Mouse (Mus musculus): ENCODE data around the gene Adamts9. TPM values are rescaled to one million over a fixed set of nuclear protein-coding genes. Genes with fewer than 3 reads are reported as not detected.

Gene Adamts9
- polyA plus RNA-seq, 1 experiment, result 6.7 TPM

DNA sequence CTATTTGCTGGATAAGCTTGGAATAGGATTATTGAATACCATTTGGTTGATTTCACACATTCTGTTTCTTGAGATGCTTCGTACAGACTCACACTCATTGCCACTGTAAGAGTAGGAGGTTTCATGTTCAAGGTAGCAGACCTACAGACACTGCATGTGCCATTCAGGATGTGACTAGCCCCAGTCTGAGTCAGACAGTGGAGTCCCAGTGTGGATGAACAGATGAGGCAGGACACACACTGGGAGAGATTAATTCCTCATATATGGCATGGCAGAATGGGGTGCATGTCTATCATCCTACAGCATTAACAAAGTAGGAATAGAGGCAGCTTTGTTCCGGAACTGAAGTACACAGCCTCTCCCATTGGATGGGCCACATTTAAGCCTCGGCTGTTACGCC is 66.1 kb downstream of the Adamts9 start:
- DNase-seq, result no peak
- Histone ChIP-seq H3K4me3 (ENCODE audit: insufficient read depth, low read depth, low read length) (no peak overlapping the region), H3K4me1 (ENCODE audit: control insufficient read depth, insufficient read depth, low read length) (0 out of 2 replicates have a peak, but pooled peaks cover 3% of the 10 kb centered on the region), H3K27me3 (replicated peaks; ENCODE audit: control insufficient read depth, insufficient read depth, low read length) (no peaks in the 10 kb centered on the region), H3K27ac (ENCODE audit: insufficient read depth, low read depth, low read length) (no peak overlapping the region), H3K36me3 (ENCODE audit: control insufficient read depth, insufficient read depth, low read length) (no peaks in the 10 kb centered on the region)
- TF ChIP-seq POLR2A (IDR thresholded peaks at IDR 0.05; ENCODE audit: low read depth, low read length) (no peak), CTCF (conservative IDR thresholded peaks at IDR 0.05; ENCODE audit: insufficient read depth, insufficient read length, low read depth, low read length) (no peak)
- 97% methylated on average over 4 of the region's 4 CpGs for WGBS

DNA sequence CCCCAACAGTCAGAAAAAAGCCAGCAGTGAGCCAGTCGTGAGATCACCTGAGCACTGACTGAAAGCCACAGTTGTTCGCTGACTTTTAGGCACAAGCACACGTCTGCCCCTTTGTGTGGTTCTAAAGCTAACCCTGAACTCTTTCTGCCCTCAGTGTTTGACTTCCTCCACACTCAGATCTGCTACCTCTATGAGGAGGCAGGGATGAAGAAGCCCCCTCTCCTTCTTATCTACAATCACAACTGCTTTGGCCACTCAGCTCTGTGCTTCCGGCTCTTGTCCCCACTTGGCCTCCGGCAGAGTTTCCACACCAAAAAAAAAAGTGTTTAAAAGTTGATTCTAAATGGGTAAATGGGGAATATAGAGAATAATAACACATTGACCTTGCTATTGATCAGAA is 67.2 kb downstream of the Adamts9 start:
- Histone ChIP-seq H3K27ac (ENCODE audit: insufficient read depth, low read depth, low read length) (no peak overlapping the region), H3K36me3 (ENCODE audit: control insufficient read depth, insufficient read depth, low read length) (no peaks in the 10 kb centered on the region), H3K4me3 (ENCODE audit: insufficient read depth, low read depth, low read length) (no peak overlapping the region), H3K4me1 (ENCODE audit: control insufficient read depth, insufficient read depth, low read length) (0 out of 2 replicates have a peak, but pooled peaks cover 3% of the 10 kb centered on the region), H3K27me3 (replicated peaks; ENCODE audit: control insufficient read depth, insufficient read depth, low read length) (no peaks in the 10 kb centered on the region)
- TF ChIP-seq CTCF (conservative IDR thresholded peaks at IDR 0.05; ENCODE audit: insufficient read depth, insufficient read length, low read depth, low read length), result no peak
- no peak for TF ChIP-seq POLR2A (IDR thresholded peaks at IDR 0.05; ENCODE audit: low read depth, low read length)
- 65% methylated on average over 5 of the region's 5 CpGs for WGBS
- no peak for DNase-seq

DNA sequence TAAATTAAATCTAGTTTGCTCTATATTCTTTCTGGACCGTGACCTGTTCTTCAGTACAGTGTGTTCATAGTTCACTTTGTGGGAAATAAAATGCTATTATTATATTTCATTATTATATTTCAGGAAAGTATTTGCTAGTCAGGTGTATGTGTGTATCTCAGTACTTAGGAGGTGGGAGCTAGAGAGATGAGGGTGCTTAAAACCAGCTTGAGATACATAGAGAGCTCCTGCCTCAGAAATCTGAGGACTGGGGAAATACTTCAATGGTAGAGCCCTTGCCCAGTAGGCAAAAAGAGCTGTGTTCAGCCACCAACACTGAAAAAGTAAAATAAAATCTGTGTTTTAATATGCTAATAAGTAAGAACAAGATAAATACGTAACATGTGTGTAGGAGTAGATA is 68.0 kb downstream of the Adamts9 start:
- 76% methylated on average over 2 of the region's 2 CpGs for WGBS
- Histone ChIP-seq H3K4me1 (ENCODE audit: control insufficient read depth, insufficient read depth, low read length) (0 out of 2 replicates have a peak, but pooled peaks cover 3% of the 10 kb centered on the region), H3K27me3 (replicated peaks; ENCODE audit: control insufficient read depth, insufficient read depth, low read length) (no peaks in the 10 kb centered on the region), H3K36me3 (ENCODE audit: control insufficient read depth, insufficient read depth, low read length) (no peaks in the 10 kb centered on the region; the same call in 1 of the 2 replicates), H3K27ac (ENCODE audit: insufficient read depth, low read depth, low read length) (no peak overlapping the region), H3K4me3 (ENCODE audit: insufficient read depth, low read depth, low read length) (no peak overlapping the region)
- TF ChIP-seq CTCF (conservative IDR thresholded peaks at IDR 0.05; ENCODE audit: insufficient read depth, insufficient read length, low read depth, low read length) (no peak), POLR2A (IDR thresholded peaks at IDR 0.05; ENCODE audit: low read depth, low read length) (no peak)
- DNase-seq, result no peak

DNA sequence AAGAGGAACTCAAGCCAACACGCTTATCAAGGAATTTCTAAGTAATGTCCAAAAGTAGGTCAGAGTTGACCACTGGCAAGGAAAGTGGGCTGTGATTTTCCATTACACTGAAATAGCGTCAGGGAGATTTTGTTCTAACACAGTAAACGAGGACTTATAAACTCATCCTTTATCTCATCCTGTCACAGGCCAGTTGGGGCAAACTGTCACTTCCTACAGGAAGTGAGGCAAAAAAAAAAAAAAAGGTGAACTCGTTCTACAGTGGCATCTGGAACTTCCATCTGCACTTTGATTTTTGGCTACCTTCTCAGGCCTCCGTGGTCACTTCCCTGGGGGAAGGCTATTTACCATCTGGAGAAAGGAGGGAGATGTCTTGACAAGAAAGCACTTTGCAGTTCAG is 68.4 kb downstream of the Adamts9 start:
- Histone ChIP-seq H3K36me3 (ENCODE audit: control insufficient read depth, insufficient read depth, low read length) (no peaks in the 10 kb centered on the region; the same call in 1 of the 2 replicates), H3K4me1 (ENCODE audit: control insufficient read depth, insufficient read depth, low read length) (0 out of 2 replicates have a peak, but pooled peaks cover 3% of the 10 kb centered on the region)
- 29% methylated on average over 5 of the region's 5 CpGs for WGBS

DNA sequence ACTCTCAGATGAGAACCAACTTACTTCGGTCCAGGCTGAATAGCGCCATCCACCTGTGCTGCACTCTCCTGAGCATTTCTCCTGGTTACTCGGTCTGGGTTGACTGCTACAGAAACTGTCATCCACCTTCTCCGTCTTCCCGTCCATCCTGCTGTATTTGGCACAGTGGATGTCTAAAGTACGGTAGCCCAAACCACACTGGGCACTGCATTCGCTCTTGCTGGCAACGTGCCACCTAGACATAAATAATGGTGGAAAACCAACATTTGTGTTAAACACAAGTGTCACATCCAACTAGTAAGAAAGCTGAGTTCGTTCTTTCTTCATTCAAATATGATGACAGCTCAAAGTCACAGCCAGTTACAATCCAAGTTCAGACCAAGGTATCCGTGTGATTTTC is 70.5 kb downstream of the Adamts9 start:
- no peak for DNase-seq
- 78% methylated on average over 10 of the region's 10 CpGs for WGBS
- TF ChIP-seq CTCF (conservative IDR thresholded peaks at IDR 0.05; ENCODE audit: insufficient read depth, insufficient read length, low read depth, low read length) (no peak), POLR2A (IDR thresholded peaks at IDR 0.05; ENCODE audit: low read depth, low read length) (no peak)
- H3K27ac ChIP-seq (ENCODE audit: insufficient read depth, low read depth, low read length), result no peak overlapping the region
- H3K4me1 ChIP-seq (ENCODE audit: control insufficient read depth, insufficient read depth, low read length), result 0 out of 2 replicates have a peak, but pooled peaks cover 3% of the 10 kb centered on the region
- no peaks in the 10 kb centered on the region for H3K27me3 ChIP-seq (replicated peaks; ENCODE audit: control insufficient read depth, insufficient read depth, low read length)
- no peak overlapping the region for H3K4me3 ChIP-seq (ENCODE audit: insufficient read depth, low read depth, low read length)
- no peaks in the 10 kb centered on the region; the same call in 1 of the 2 replicates for H3K36me3 ChIP-seq (ENCODE audit: control insufficient read depth, insufficient read depth, low read length)

More for the DNA sequence above, 68.4 kb downstream of the Adamts9 start:
- Histone ChIP-seq H3K27me3 (replicated peaks; ENCODE audit: control insufficient read depth, insufficient read depth, low read length) (no peaks in the 10 kb centered on the region), H3K27ac (ENCODE audit: insufficient read depth, low read depth, low read length) (no peak overlapping the region; the same call in 1 of the 2 replicates), H3K4me3 (ENCODE audit: insufficient read depth, low read depth, low read length) (no peak overlapping the region)
- no peak for TF ChIP-seq CTCF (conservative IDR thresholded peaks at IDR 0.05; ENCODE audit: insufficient read depth, insufficient read length, low read depth, low read length)
- no peak for TF ChIP-seq POLR2A (IDR thresholded peaks at IDR 0.05; ENCODE audit: low read depth, low read length)
- peak; percentile 77 for DNase-seq

DNA sequence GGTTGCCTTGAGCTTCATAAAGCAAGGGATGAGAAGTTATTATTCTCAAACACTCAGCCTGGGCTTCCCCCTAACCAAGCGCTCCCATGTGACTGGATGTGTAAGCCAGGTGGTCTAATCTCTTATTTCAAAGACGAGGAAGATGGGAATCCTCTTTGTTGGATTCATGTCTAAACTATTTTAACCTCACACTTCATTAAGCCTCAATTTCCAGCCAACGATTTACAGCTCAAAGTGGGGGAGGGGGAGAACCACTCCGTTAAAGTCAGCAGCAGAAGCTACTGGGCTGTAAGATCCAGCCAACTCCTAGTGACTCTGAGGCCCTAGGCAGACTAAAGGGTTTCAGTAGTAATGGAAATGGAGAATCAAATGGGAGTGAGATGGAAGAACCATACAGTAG is 71.5 kb downstream of the Adamts9 start:
- no peaks in the 10 kb centered on the region; the same call in 1 of the 2 replicates for H3K36me3 ChIP-seq (ENCODE audit: control insufficient read depth, insufficient read depth, low read length)
- H3K4me1 ChIP-seq (ENCODE audit: control insufficient read depth, insufficient read depth, low read length), result 0 out of 2 replicates have a peak, but pooled peaks cover 3% of the 10 kb centered on the region
- no peaks in the 10 kb centered on the region for H3K27me3 ChIP-seq (replicated peaks; ENCODE audit: control insufficient read depth, insufficient read depth, low read length)
- no peak overlapping the region for H3K4me3 ChIP-seq (ENCODE audit: insufficient read depth, low read depth, low read length)
- TF ChIP-seq CTCF (conservative IDR thresholded peaks at IDR 0.05; ENCODE audit: insufficient read depth, insufficient read length, low read depth, low read length) (no peak), POLR2A (IDR thresholded peaks at IDR 0.05; ENCODE audit: low read depth, low read length) (no peak)
- 63% methylated on average over 4 of the region's 4 CpGs for WGBS
- no peak overlapping the region for H3K27ac ChIP-seq (ENCODE audit: insufficient read depth, low read depth, low read length)
- no peak for DNase-seq

DNA sequence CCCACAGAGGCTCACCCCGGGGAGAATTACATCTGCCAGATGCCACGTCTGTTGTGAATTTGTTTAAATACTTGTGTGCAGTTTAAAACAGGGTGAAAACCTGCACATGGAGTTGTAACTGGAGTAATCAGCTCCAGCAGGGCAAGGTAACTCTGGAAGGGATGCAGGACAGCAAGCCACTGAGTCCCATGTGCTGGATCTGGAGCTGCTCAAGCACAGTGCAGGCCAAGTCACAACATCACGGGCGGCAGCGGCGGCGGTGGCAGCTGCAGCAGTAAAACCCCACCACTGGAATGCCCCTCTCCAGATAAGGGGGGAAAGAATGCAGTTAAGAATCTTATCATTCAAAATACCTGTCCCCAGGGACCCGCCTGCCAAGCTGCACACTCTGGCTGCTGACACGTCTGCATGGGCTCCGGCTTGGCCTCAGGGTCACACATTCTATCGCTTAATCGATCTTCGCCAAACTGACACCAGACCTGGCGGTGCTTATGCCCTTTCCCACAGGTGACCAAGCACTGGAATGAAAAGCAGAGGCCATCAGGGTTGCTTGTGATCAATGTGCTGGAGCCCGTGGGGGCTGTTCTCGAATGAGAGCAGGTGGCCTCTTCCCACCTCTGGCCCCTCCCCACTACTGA is 73.6 kb downstream of the Adamts9 start:
- H3K4me1 ChIP-seq (ENCODE audit: control insufficient read depth, insufficient read depth, low read length), result no peaks in the 10 kb centered on the region
- 64% methylated on average over 16 of the region's 16 CpGs for WGBS
- no peak for DNase-seq
- no peaks in the 10 kb centered on the region; the same call in 1 of the 2 replicates for H3K36me3 ChIP-seq (ENCODE audit: control insufficient read depth, insufficient read depth, low read length)
- H3K27ac ChIP-seq (ENCODE audit: insufficient read depth, low read depth, low read length), result peak overlapping the region; percentile 85
- H3K27me3 ChIP-seq (replicated peaks; ENCODE audit: control insufficient read depth, insufficient read depth, low read length), result no peaks in the 10 kb centered on the region
- TF ChIP-seq CTCF (conservative IDR thresholded peaks at IDR 0.05; ENCODE audit: insufficient read depth, insufficient read length, low read depth, low read length), result no peak
- TF ChIP-seq POLR2A (IDR thresholded peaks at IDR 0.05; ENCODE audit: low read depth, low read length), result no peak
- H3K4me3 ChIP-seq (ENCODE audit: insufficient read depth, low read depth, low read length), result no peak overlapping the region
